Mouse (Mus musculus): Measurements from ENCODE around the gene Tmem200b.

Gene Tmem200b

GRCm38 (mm10) chr4:131921461-131922346, at the start of gene Tmem200b:
Tmem200b (plus strand) TSS chr4:131921771.
- no peak for ATAC-seq (ENCODE audit: insufficient number of reproducible peaks, low FRiP score, low TSS enrichment)

- no peak for ATAC-seq (ENCODE audit: insufficient number of reproducible peaks, low FRiP score, low TSS enrichment)
These were observed 48.8 kb upstream of the Tmem200b start for GRCm38 (mm10) chr4:131872672-131873292.

GRCm38 (mm10) chr4:131873293-131874168, 48.0 kb upstream of the Tmem200b start, which contains the start of gene Srsf4:
Srsf4 (plus strand) TSS chr4:131873617.
- peak; percentile 92 for ATAC-seq (ENCODE audit: insufficient number of reproducible peaks, low FRiP score, low TSS enrichment)

- ATAC-seq (ENCODE audit: insufficient number of reproducible peaks, low FRiP score, low TSS enrichment), result no peak
These were observed 47.4 kb upstream of the Tmem200b start for GRCm38 (mm10) chr4:131874169-131874536.

GRCm38 (mm10) chr4:131874567-131874966, 47.0 kb upstream of the Tmem200b start:
- no peak for ATAC-seq (ENCODE audit: insufficient number of reproducible peaks, low FRiP score, low TSS enrichment)

GRCm38 (mm10) chr4:131875242-131875641, 46.3 kb upstream of the Tmem200b start:
- no peak for ATAC-seq (ENCODE audit: insufficient number of reproducible peaks, low FRiP score, low TSS enrichment)

- no peak for ATAC-seq (ENCODE audit: insufficient number of reproducible peaks, low FRiP score, low TSS enrichment)
These were observed 44.7 kb upstream of the Tmem200b start for GRCm38 (mm10) chr4:131876836-131877235.

- ATAC-seq (ENCODE audit: insufficient number of reproducible peaks, low FRiP score, low TSS enrichment), result no peak
These were observed 41.9 kb upstream of the Tmem200b start for GRCm38 (mm10) chr4:131879692-131880091.

GRCm38 (mm10) chr4:131881306-131881705, 40.3 kb upstream of the Tmem200b start:
- ATAC-seq (ENCODE audit: insufficient number of reproducible peaks, low FRiP score, low TSS enrichment), result no peak

- ATAC-seq (ENCODE audit: insufficient number of reproducible peaks, low FRiP score, low TSS enrichment), result no peak
These were observed 38.0 kb upstream of the Tmem200b start for GRCm38 (mm10) chr4:131883571-131883970.

- ATAC-seq (ENCODE audit: insufficient number of reproducible peaks, low FRiP score, low TSS enrichment), result no peak
These were observed 36.2 kb upstream of the Tmem200b start for GRCm38 (mm10) chr4:131885376-131885775.

- ATAC-seq (ENCODE audit: insufficient number of reproducible peaks, low FRiP score, low TSS enrichment), result no peak
These were observed 33.0 kb upstream of the Tmem200b start for GRCm38 (mm10) chr4:131888564-131888963.

GRCm38 (mm10) chr4:131890692-131891091, 30.9 kb upstream of the Tmem200b start:
- no peak for ATAC-seq (ENCODE audit: insufficient number of reproducible peaks, low FRiP score, low TSS enrichment)

- no peak for ATAC-seq (ENCODE audit: insufficient number of reproducible peaks, low FRiP score, low TSS enrichment)
These were observed 24.5 kb upstream of the Tmem200b start for GRCm38 (mm10) chr4:131897109-131897508.

- ATAC-seq (ENCODE audit: insufficient number of reproducible peaks, low FRiP score, low TSS enrichment), result no peak
These were observed 23.8 kb upstream of the Tmem200b start for GRCm38 (mm10) chr4:131897787-131898186.

- no peak for ATAC-seq (ENCODE audit: insufficient number of reproducible peaks, low FRiP score, low TSS enrichment)
These were observed 22.9 kb upstream of the Tmem200b start for GRCm38 (mm10) chr4:131898503-131899179.

GRCm38 (mm10) chr4:131899180-131899554, 22.4 kb upstream of the Tmem200b start:
- ATAC-seq (ENCODE audit: insufficient number of reproducible peaks, low FRiP score, low TSS enrichment), result no peak; the same call in 1 of the 2 replicates

GRCm38 (mm10) chr4:131901090-131901489, 20.5 kb upstream of the Tmem200b start:
- no peak for ATAC-seq (ENCODE audit: insufficient number of reproducible peaks, low FRiP score, low TSS enrichment)

- ATAC-seq (ENCODE audit: insufficient number of reproducible peaks, low FRiP score, low TSS enrichment), result no peak
These were observed 17.1 kb upstream of the Tmem200b start for GRCm38 (mm10) chr4:131904478-131904877.

- no peak for ATAC-seq (ENCODE audit: insufficient number of reproducible peaks, low FRiP score, low TSS enrichment)
These were observed 15.1 kb upstream of the Tmem200b start for GRCm38 (mm10) chr4:131906423-131906822.
